Mouse (Mus musculus): ENCODE results near the gene Olfr1033. TPM values are rescaled to one million over a fixed set of nuclear protein-coding genes. Genes with fewer than 3 reads are reported as not detected.
"Not testable (repeated sequence)": the region's sequence is repeated elsewhere in the genome, so short reads cannot be mapped to it uniquely, and the experiment has no call there.

Olfr1033 gene
- polyA plus RNA-seq (2015; fragmentation: Nextera tagmentation; extraction: Ambion mirVana): 4.9 and 5.4 TPM in 2 replicates

- WGBS: under 1% methylated on average over 10 of the region's 11 CpGs
- H3K9me3 ChIP-seq (replicated peaks; ENCODE audit: control insufficient read depth, low read length); H3K36me3 ChIP-seq (ENCODE audit: control insufficient read depth, insufficient read depth, low read length); ATAC-seq (ENCODE audit: insufficient read depth, low FRiP score); H3K27me3 ChIP-seq (ENCODE audit: control insufficient read depth, insufficient read depth, low read length); H3K4me1 ChIP-seq (ENCODE audit: control insufficient read depth, insufficient read depth, low read length): not testable (repeated sequence)
- peak within 1 kb of the TSS; percentile 66 for H3K27ac ChIP-seq (ENCODE audit: low read length)
- H3K4me2 ChIP-seq (ENCODE audit: low read depth, low read length): peak within 1 kb of the TSS; percentile 46
- H3K9ac ChIP-seq (ENCODE audit: low read length): peak within 1 kb of the TSS; percentile 57; the same call in 1 of the 2 replicates
- H3K4me3 ChIP-seq (replicated peaks; ENCODE audit: low read length): peak within 1 kb of the TSS; percentile 44
Measured at GRCm38 (mm10) chr2:86020406-86020805, at the start of gene Olfr1033. Gene Olfr1033 (plus strand): TSS chr2:86020633.

- Histone ChIP-seq H3K4me3 (replicated peaks; ENCODE audit: low read length) (no peak within 1 kb of the TSS), H3K9me3 (replicated peaks; ENCODE audit: control insufficient read depth, low read length) (no peaks in the 10 kb centered on the region), H3K9ac (ENCODE audit: low read length) (no peak within 1 kb of the TSS), H3K4me1 (ENCODE audit: control insufficient read depth, insufficient read depth, low read length) (no peaks in the 10 kb centered on the region), H3K27me3 (ENCODE audit: control insufficient read depth, insufficient read depth, low read length) (no peaks in the 10 kb centered on the region), H3K4me2 (ENCODE audit: low read depth, low read length) (no peak within 1 kb of the TSS), H3K27ac (ENCODE audit: low read length) (no peak within 1 kb of the TSS), H3K36me3 (ENCODE audit: control insufficient read depth, insufficient read depth, low read length) (no peaks in the 10 kb centered on the region)
- WGBS: 86% methylated on average over 2 of the region's 2 CpGs
- no peak for ATAC-seq (ENCODE audit: insufficient read depth, low FRiP score)
Measured at GRCm38 (mm10) chr2:85973595-85973994, 46.8 kb upstream of the Olfr1033 start, which contains the start of gene Olfr1029. Gene Olfr1029 (plus strand): TSS chr2:85973895.

DNA sequence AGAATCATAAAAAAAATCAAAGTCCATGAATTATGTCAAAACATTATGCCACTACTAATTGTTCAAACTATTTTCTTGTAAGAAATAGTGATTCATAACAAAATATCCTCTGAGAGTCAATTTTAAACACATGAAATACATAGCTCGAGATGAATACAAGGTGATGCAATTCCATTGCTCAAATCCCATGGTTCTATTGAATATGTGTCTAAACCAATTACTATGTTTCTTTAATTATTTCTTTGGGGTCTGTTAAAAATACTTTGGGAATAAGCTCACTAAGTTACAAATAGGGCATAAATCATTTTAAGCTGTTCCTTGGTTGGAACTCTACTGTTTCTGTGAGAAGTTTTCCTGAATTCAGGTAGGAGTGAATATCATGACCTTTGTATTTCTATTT, 41.5 kb upstream of the Olfr1033 start, which contains the start of gene Olfr1030:
TSS of gene Olfr1030 (plus strand) at position 301 of the 400 bp plus-strand sequence.
- Histone ChIP-seq H3K36me3 (ENCODE audit: control insufficient read depth, insufficient read depth, low read length) (no peaks in the 10 kb centered on the region), H3K4me1 (ENCODE audit: control insufficient read depth, insufficient read depth, low read length) (no peaks in the 10 kb centered on the region), H3K9ac (ENCODE audit: low read length) (no peak within 1 kb of the TSS), H3K4me3 (replicated peaks; ENCODE audit: low read length) (no peak within 1 kb of the TSS), H3K9me3 (replicated peaks; ENCODE audit: control insufficient read depth, low read length) (no peaks in the 10 kb centered on the region), H3K27me3 (ENCODE audit: control insufficient read depth, insufficient read depth, low read length) (no peaks in the 10 kb centered on the region), H3K4me2 (ENCODE audit: low read depth, low read length) (no peak within 1 kb of the TSS), H3K27ac (ENCODE audit: low read length) (no peak within 1 kb of the TSS)
- ATAC-seq (ENCODE audit: insufficient read depth, low FRiP score): no peak
- WGBS: 69% methylated on average over 1 of the region's 1 CpGs

DNA sequence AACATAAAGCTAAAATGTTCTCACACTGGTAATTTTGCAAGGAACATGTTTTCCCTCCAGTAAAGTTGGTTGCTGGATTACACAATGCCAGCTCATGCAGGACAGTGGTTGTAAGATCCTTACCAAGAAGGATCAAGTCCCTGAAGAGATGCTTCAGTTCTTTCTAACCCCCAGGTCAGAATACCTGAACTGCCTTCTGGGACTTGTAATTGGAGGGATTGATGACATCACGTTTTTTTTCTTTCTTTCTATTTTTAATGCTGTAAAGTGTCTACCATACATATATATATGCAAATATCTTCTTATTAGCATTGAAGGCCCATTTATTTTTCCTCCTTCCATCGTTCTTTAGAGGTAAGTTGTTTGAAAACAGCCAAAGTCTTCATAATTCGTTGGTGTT, 30.4 kb upstream of the Olfr1033 start, which contains the start of gene Olfr1031:
TSS of gene Olfr1031 (plus strand) at position 301 of the 400 bp plus-strand sequence.
- no peak for ATAC-seq (ENCODE audit: insufficient read depth, low FRiP score)
- Histone ChIP-seq H3K36me3 (ENCODE audit: control insufficient read depth, insufficient read depth, low read length) (no peaks in the 10 kb centered on the region), H3K4me1 (ENCODE audit: control insufficient read depth, insufficient read depth, low read length) (no peaks in the 10 kb centered on the region), H3K9ac (ENCODE audit: low read length) (no peak within 1 kb of the TSS), H3K27ac (ENCODE audit: low read length) (no peak within 1 kb of the TSS), H3K27me3 (ENCODE audit: control insufficient read depth, insufficient read depth, low read length) (no peaks in the 10 kb centered on the region), H3K4me3 (replicated peaks; ENCODE audit: low read length) (no peak within 1 kb of the TSS), H3K4me2 (ENCODE audit: low read depth, low read length) (no peak within 1 kb of the TSS), H3K9me3 (replicated peaks; ENCODE audit: control insufficient read depth, low read length) (no peaks in the 10 kb centered on the region)
- WGBS: 65% methylated on average over 3 of the region's 3 CpGs

DNA sequence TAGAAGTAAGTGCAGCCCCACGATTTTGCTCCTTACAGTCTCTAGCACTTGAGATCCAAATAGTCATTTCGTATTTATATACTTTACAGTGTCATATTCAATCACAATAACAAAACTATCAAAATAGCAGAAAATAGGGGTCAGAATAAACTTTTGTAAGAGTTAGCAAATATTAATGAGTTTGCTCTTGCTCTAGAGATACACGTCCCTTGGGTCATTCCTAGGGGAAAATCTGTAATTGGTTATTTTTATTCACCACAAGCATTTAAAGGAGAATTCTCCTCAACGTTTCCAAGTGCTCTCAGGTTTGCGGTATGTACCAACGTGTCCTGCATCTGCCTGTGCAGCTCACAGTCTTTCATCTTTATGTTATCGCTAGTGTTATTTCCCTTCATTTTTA, 15.2 kb upstream of the Olfr1033 start, which contains the start of gene Olfr1032:
TSS of gene Olfr1032 (plus strand) at position 301 of the 400 bp plus-strand sequence.
- H3K9me3 ChIP-seq (replicated peaks; ENCODE audit: control insufficient read depth, low read length): no peaks in the 10 kb centered on the region

DNA sequence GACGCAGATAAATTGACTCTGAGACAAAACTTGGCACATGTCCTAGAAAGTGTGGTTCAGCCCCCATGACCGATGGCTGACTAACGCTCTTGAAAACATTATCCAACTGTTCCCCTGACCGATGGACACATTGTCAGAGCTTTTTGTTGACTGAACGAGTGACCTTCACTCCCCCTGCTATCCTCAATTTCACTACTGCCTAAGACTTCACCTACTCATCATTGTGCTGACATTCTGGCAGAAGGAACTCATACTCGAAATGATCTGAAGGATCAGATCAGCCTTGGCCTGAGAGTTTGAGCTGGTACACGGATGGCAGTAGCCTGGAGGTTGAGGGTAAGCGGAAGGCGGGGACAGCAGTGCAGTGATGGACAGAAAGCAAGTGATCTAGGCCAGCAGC, 1.1 kb downstream of the Olfr1033 start:
- WGBS: 32% methylated on average over 3 of the region's 9 CpGs
- H3K27me3 ChIP-seq (ENCODE audit: control insufficient read depth, insufficient read depth, low read length); H3K9me3 ChIP-seq (replicated peaks; ENCODE audit: control insufficient read depth, low read length); H3K4me3 ChIP-seq (replicated peaks; ENCODE audit: low read length); H3K27ac ChIP-seq (ENCODE audit: low read length); H3K4me2 ChIP-seq (ENCODE audit: low read depth, low read length); H3K9ac ChIP-seq (ENCODE audit: low read length); H3K4me1 ChIP-seq (ENCODE audit: control insufficient read depth, insufficient read depth, low read length); H3K36me3 ChIP-seq (ENCODE audit: control insufficient read depth, insufficient read depth, low read length); ATAC-seq (ENCODE audit: insufficient read depth, low FRiP score): not testable (repeated sequence)

More for the DNA sequence above, 15.2 kb upstream of the Olfr1033 start, which contains the start of gene Olfr1032:
- Histone ChIP-seq H3K4me2 (ENCODE audit: low read depth, low read length) (no peak within 1 kb of the TSS), H3K4me3 (replicated peaks; ENCODE audit: low read length) (no peak within 1 kb of the TSS), H3K4me1 (ENCODE audit: control insufficient read depth, insufficient read depth, low read length) (no peaks in the 10 kb centered on the region), H3K36me3 (ENCODE audit: control insufficient read depth, insufficient read depth, low read length) (no peaks in the 10 kb centered on the region), H3K27ac (ENCODE audit: low read length) (no peak within 1 kb of the TSS), H3K27me3 (ENCODE audit: control insufficient read depth, insufficient read depth, low read length) (no peaks in the 10 kb centered on the region), H3K9ac (ENCODE audit: low read length) (no peak within 1 kb of the TSS)
- WGBS: 80% methylated on average over 7 of the region's 7 CpGs
- no peak for ATAC-seq (ENCODE audit: insufficient read depth, low FRiP score)

GRCm38 (mm10) chr2:86045561-86045960, 25.1 kb downstream of the Olfr1033 start, which contains the start of gene Olfr1034:
Gene Olfr1034 (plus strand): TSS chr2:86045861.
- no peaks in the 10 kb centered on the region for H3K36me3 ChIP-seq (ENCODE audit: control insufficient read depth, insufficient read depth, low read length)

DNA sequence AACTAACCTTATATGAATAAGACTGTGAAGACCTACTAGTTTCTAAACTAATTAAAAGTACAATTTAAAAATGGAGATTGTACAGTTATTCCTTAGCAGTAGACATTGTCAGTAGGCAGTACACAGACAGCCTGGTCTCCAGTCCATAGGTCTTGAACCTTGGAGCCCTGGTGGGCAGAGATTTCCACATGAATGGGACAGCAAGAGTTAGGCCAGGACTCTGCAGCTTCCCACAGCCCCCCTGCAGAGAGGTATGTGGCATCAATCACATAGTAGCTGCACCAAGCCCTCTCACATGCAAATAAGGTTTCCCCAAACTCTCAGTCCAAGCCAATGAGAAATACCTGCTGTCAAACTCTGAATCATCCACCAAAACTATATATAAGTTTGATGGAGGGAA, 30.3 kb downstream of the Olfr1033 start:
- not testable (repeated sequence) for ATAC-seq (ENCODE audit: insufficient read depth, low FRiP score); H3K36me3 ChIP-seq (ENCODE audit: control insufficient read depth, insufficient read depth, low read length); H3K4me3 ChIP-seq (replicated peaks; ENCODE audit: low read length); H3K27me3 ChIP-seq (ENCODE audit: control insufficient read depth, insufficient read depth, low read length); H3K27ac ChIP-seq (ENCODE audit: low read length); H3K4me1 ChIP-seq (ENCODE audit: control insufficient read depth, insufficient read depth, low read length); H3K9ac ChIP-seq (ENCODE audit: low read length); H3K4me2 ChIP-seq (ENCODE audit: low read depth, low read length); H3K9me3 ChIP-seq (replicated peaks; ENCODE audit: control insufficient read depth, low read length)

More at GRCm38 (mm10) chr2:86045561-86045960, 25.1 kb downstream of the Olfr1033 start, which contains the start of gene Olfr1034:
- ATAC-seq (ENCODE audit: insufficient read depth, low FRiP score): no peak
- no peak within 1 kb of the TSS for H3K27ac ChIP-seq (ENCODE audit: low read length)
- no peak within 1 kb of the TSS for H3K4me2 ChIP-seq (ENCODE audit: low read depth, low read length)
- no peaks in the 10 kb centered on the region for H3K4me1 ChIP-seq (ENCODE audit: control insufficient read depth, insufficient read depth, low read length)
- no peak within 1 kb of the TSS for H3K9ac ChIP-seq (ENCODE audit: low read length)
- H3K27me3 ChIP-seq (ENCODE audit: control insufficient read depth, insufficient read depth, low read length): no peaks in the 10 kb centered on the region
- no peak within 1 kb of the TSS for H3K4me3 ChIP-seq (replicated peaks; ENCODE audit: low read length)
- H3K9me3 ChIP-seq (replicated peaks; ENCODE audit: control insufficient read depth, low read length): no peaks in the 10 kb centered on the region

- not testable (repeated sequence) for H3K9me3 ChIP-seq (replicated peaks; ENCODE audit: control insufficient read depth, low read length); H3K4me3 ChIP-seq (replicated peaks; ENCODE audit: low read length); ATAC-seq (ENCODE audit: insufficient read depth, low FRiP score); H3K36me3 ChIP-seq (ENCODE audit: control insufficient read depth, insufficient read depth, low read length); H3K4me2 ChIP-seq (ENCODE audit: low read depth, low read length); H3K9ac ChIP-seq (ENCODE audit: low read length); H3K27me3 ChIP-seq (ENCODE audit: control insufficient read depth, insufficient read depth, low read length); H3K27ac ChIP-seq (ENCODE audit: low read length); H3K4me1 ChIP-seq (ENCODE audit: control insufficient read depth, insufficient read depth, low read length)
- WGBS: 98% methylated on average over 2 of the region's 2 CpGs
Measured at GRCm38 (mm10) chr2:86063766-86064165, 43.3 kb downstream of the Olfr1033 start.
